Mouse (Mus musculus) stomach, postnatal 0 days (tissue): ENCODE data around the gene Abcf2.

ENCODE experiments used
- CTCF ChIP-seq: IDR thresholded peaks from 2 replicates; pipeline ENCODE4 v1.5.1; 2016; ENCODE audit warnings: antibody characterized with exemption, low read depth, mild to moderate bottlenecking, moderate library complexity
- EP300 ChIP-seq: optimal IDR thresholded peaks from 2 replicates; pipeline ENCODE3; 2016; ENCODE audit warnings: antibody characterized with exemption

DNA sequence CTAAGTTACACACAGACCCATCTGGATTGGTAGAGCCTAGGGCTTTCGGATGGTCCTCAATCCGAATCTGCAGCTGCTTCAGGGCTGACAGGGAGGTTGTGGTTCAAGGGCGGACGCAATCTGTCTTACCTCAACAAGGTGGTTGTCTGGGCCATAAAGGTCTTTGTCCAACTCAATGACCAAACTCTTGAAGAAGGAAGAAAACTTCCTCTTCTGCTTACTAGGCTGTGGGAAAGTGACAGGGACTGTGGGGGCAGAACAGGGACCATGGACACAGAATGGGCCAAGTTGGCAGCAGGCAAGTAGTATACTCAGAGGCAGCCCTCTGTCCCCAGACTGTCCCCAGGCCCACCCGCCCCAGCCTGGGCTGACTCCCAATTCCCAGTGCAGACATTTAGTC lies 18.0 kb upstream of the Abcf2 start:
- TF ChIP-seq EP300 (no peak), CTCF (no peak)
